Mouse (Mus musculus): ENCODE measurements at regions not wholly inside any gene's neighbourhood (a gene's known extent, or its start where the extent isn't known, plus 50 kb on each side); places are given as distances from the start of the nearest gene placed in this dataset.

GRCm38 (mm10) chr1:108255147-108255546 is 665.3 kb downstream of the Serpinb8 start:
- TF ChIP-seq CTCF (IDR thresholded peaks at IDR 0.05; ENCODE audit: borderline replicate concordance, insufficient read depth, low read length), result no peak
- TF ChIP-seq POLR2A (IDR thresholded peaks at IDR 0.05; ENCODE audit: low read depth, low read length), result no peak
